Mouse (Mus musculus) hematopoietic stem cell, adult 5-6 weeks (primary cell): ENCODE data around the gene Cerk. TPM values are rescaled to one million over a fixed set of nuclear protein-coding genes. Genes with fewer than 3 reads are reported as not detected.
"Not testable (repeated sequence)": the region's sequence is repeated elsewhere in the genome, so short reads cannot be mapped to it uniquely, and the experiment has no call there.

ENCODE experiments used
- ATAC-seq, 2 experiments: fragments of 125-278 bp in 1 of 2; replicated peaks in 1 of 2; 2 replicates each; pipeline ENCODE4 v1.8.0; 2016 to 2017; ENCODE audit warnings: inconsistent platforms in 2 of 2, mild to moderate bottlenecking in 2 of 2, moderate number of reproducible peaks in 2 of 2, low read depth in 1 of 2, moderate TSS enrichment in 1 of 2; ENCODE audit not compliant: low FRiP score in 2 of 2, poor library complexity in 2 of 2, severe bottlenecking in 2 of 2, insufficient read depth in 1 of 2, low TSS enrichment in 1 of 2
- total RNA-seq: library from RNA; stranded (forward); fragments of 172-1452, 232-1000 nt; gene quantifications from 2 replicates; pipeline ENCODE4 v1.2.3, GENCODE M21; 2017

The Cerk gene
- total RNA-seq, 1 experiment from 2014 or later, result 20.3 TPM

DNA sequence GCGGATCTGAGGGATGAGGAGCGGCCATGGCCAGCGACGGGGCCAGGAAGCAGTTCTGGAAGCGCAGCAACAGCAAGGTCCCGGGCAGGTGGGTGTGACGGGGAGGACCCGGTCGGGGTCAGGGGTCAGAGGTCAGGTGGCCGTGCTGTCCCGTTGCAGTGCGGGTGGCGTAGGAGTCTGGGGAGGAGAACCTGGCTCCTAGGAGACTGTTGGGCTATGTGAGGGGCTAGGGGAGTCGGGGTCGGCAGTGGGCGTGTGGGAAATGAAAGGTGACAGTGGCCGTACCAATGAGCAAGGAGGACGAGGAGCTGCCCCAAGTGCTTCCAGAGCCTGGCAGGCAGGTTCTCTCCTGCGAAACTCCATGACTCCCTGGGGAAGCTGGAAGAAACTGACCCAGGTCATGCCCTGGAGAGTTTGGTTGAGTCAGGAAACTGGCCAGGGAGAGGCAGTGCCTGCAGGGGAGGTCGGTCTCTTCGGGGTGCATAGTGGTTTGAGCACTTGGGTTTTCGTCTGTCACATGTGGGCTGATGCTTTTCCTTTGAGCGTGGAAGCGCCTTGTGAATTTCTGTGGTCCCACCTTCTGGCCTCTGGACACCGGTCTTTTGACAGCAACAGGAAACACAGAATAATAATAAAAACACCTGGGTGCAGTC is 28.7 kb upstream of the Cerk start:
- peak in 1 of 2 experiments; percentile 3; a peak in 1 of 4 replicates for ATAC-seq

DNA sequence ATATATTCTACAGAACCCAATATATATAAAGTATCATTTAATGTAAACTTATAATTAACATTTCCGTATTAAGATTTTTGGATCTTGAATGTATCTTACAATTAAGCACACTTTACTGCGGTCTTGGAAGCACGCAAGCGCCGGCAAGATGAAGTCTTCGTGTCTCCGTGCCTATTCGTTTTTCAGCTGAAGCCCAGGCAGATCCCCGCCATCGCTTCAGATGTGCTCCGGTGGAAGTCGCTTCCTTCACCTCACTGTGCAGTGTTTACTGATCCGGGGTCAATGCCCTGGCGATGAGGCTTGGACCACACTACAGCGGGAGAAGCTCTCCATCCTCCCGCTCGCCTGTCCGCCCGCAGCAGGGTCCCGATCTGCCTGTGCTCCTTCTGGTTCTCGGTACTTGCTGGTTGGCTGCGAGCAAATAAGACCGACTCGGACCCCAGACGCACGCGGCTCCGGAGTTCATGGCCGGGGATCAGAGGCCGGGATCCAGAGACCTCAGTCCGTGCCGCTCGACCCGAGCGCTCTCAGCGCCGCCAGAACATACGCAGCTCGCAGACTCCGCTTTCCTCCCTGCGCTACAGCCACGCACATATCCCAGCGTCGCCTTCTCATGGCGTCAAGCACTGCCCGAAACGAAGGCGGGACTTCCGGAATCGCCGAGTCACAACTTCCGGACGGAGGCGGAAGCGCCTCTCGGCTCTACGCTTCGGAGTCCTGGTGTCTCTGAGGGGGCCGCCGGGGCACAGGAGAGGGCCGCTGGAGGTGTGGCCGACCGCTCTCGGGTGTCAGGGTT is 28.0 kb upstream of the Cerk start, which contains the start of gene Tbc1d22a:
Gene Tbc1d22a (plus strand): TSS at position 707 of the 796 bp plus-strand sequence.
- ATAC-seq, result peak; percentile 93 to 95

DNA sequence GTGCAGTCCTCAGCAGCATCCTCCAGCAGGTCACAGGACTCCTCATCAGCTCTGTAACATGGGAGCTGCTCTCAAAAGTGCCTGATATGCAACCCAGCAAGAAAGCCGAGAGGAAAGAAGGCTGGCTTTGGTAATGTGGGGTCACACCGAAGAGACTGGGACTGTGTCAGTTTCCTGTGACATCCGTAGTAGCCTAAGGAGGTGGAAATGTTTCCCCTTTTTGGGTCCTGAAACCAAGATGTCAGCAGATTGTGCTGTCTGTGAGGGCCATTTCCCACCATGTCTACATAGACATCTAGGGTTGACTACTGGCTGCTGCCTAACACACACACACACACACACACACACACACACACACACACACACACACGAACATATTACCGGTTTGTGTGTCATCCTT is 26.3 kb upstream of the Cerk start:
- not testable (repeated sequence) for ATAC-seq

- ATAC-seq, result no peak
These were observed 20.4 kb upstream of the Cerk start for GRCm38 (mm10) chr15:86206385-86206784.

DNA sequence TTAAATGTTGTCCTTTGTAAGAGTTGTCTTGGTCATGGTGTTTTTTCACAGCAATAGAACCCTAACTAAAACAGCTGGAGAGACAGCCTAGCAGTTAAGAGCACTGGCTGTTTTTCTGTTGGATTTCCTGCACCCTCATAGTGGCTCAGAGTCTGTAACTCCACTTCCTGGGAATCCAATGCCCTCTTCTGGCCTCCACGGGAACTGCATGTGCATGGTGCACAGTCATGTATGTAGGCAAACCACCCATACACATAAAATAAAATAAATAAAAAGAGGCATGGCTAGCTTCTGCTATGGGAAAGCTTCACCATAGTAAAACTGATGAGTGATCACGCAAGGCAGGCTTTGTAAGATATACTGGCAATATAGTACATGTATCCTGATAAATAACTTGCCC is 19.4 kb upstream of the Cerk start:
- peak in 1 of 2 experiments; percentile 33; a peak in 1 of 4 replicates for ATAC-seq

GRCm38 (mm10) chr15:86203942-86204561 is 18.1 kb upstream of the Cerk start:
- no peak for ATAC-seq

DNA sequence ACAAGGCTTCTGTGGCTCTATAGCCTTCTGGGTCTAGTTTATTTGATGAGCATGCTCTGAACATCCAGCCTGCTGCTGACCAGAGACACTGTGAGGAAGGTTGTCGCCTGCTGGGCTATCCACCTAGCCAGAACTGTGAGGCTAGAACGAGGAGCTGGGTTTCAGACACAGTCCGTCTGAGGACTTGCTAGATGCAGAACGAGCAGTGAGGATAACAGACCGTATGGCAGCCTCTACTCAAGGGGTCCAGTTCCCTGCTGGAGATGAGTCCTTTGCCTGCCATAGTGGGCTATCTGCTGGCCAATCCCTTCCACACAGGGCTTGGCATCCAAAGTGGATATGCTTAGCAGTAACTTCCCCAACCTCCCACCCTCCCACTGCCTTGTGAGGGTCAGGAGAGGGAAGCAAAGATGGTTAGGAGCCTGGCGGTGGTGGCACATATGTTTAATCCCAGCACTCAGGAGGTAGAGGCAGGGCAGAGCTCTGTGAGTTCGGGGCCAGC is 17.4 kb upstream of the Cerk start:
- ATAC-seq, result no peak

DNA sequence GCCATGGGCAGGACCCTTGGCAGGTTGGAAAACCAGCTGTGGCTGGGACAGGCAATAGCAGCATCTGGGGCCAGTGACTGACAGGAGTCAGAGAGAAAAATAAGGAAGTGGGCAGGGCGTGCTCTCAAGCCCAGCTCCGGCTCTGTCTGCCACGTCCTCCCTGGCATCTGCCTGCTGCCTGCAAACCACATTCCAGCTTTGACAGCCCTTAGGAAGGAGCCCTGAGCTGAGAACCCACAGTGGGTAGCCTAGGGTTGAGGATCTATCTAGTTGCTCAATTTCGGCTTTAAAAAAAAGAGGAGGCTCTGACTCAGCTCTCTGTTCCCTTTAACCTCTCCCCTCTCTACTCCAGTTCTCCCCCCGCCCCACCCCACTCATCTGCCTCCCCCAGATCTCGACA is 16.7 kb upstream of the Cerk start:
- peak; percentile 88 for ATAC-seq

- no peak for ATAC-seq
These were observed 15.9 kb upstream of the Cerk start for GRCm38 (mm10) chr15:86201696-86202330.

DNA sequence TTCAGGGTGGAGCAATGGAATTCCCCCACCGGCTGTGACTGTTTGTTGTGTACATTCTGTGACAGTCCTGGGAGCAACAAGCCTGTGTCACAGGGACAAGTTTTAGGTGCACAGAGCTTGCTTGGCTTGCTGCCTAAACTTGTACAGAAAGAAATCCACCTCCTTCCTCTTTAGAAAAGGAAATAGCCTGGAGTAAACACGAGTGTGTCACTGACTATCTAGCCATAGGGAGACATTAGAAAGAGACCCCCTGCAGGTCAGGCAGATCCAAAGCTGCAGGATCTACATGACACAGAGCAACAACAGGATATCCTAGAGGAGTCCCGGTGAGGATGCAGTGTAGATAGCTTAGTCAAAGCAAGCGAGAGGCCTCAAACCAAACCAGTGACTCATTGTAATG is 15.2 kb upstream of the Cerk start:
- no peak for ATAC-seq

DNA sequence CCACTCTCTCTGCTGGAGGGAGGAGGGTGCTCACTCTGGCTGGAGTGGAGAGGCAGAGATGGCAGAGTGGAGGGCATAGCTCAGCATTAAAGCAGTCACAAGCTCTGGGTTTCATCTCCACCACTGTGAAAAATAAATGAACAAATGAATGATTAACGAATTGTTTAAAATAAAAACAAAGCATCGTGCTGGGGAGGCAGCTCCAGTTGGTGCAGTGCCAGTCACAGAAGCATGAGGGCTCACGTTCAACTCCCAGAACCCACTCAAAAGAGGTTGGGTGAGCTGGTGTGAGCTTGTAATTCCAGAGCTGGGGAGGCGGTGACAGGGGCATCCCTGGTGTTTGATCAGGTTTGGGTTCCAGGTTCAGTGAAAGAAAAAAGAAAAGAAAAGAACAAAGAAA is 14.2 kb upstream of the Cerk start:
- no peak for ATAC-seq

DNA sequence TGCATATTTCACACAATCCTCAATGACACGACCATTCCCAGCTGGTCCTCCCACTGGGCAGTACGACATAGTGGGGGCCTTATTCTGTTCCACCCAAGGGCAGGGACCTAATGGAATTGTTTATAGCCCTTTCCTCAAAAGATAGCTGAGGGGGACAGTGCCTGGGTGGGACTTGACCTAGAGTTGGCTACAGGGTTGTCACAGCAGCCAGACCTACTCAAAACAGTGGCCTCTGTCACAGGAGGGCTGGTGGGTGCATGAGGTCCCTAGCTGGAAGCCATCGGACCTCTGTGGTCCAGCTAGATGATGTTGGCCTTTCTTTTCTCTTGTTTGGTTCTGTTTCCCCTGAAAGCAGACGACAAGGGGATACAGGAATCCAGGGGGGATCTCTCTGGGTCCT is 13.5 kb upstream of the Cerk start:
- no peak for ATAC-seq

GRCm38 (mm10) chr15:86199052-86199451 is 13.1 kb upstream of the Cerk start:
- ATAC-seq, result no peak

GRCm38 (mm10) chr15:86194676-86195453 is 8.9 kb upstream of the Cerk start:
- ATAC-seq, result peak; percentile 93 to 94

GRCm38 (mm10) chr15:86191933-86192332 is 6.0 kb upstream of the Cerk start:
- 0 out of 4 replicates have a peak, but pooled peaks have one; percentile 9 to 16 for ATAC-seq

GRCm38 (mm10) chr15:86191505-86191904 is 5.6 kb upstream of the Cerk start:
- ATAC-seq, result peak; percentile 59 to 72

- no peak for ATAC-seq
These were observed 4.4 kb upstream of the Cerk start for GRCm38 (mm10) chr15:86190387-86190786.
